Mouse (Mus musculus) hindbrain, embryonic 14.5 days (tissue): ENCODE results near the gene Tprn. TPM values are rescaled to one million over a fixed set of nuclear protein-coding genes. Genes with fewer than 3 reads are reported as not detected.

ENCODE experiments used
- ATAC-seq: fragments of 200-750 bp; cut with Nextera tagmentation; 2 replicates; pipeline ENCODE4 v1.8.0; 2017; ENCODE audit warnings: moderate number of reproducible peaks, mild to moderate bottlenecking, moderate TSS enrichment, moderate library complexity; ENCODE audit not compliant: low FRiP score
- DNase-seq: peaks from one replicate; pipeline ENCODE4 v3.0.0-alpha.2; 2015; ENCODE audit warnings: low spot score
- H3K27ac ChIP-seq: fragments of 300-500 bp; sonication (generic); 2 replicates; pipeline ENCODE4 v1.5.1; 2014; ENCODE audit warnings: mild to moderate bottlenecking, moderate library complexity
- H3K27me3 ChIP-seq: fragments of 300-500 bp; sonication (generic); 2 replicates; pipeline ENCODE4 v1.6.1; 2014; ENCODE audit warnings: mild to moderate bottlenecking, low read length, mixed read lengths; ENCODE audit not compliant: control insufficient read depth, insufficient read depth
- H3K36me3 ChIP-seq: fragments of 300-500 bp; sonication (generic); replicated peaks from 2 replicates; pipeline ENCODE4 v1.6.1; 2014; ENCODE audit not compliant: control insufficient read depth, insufficient read depth
- H3K4me1 ChIP-seq: fragments of 300-500 bp; sonication (generic); replicated peaks from 2 replicates; pipeline ENCODE4 v1.6.1; 2014; ENCODE audit warnings: antibody characterized with exemption, low read length, mixed read lengths; ENCODE audit not compliant: control insufficient read depth, insufficient read depth
- H3K4me2 ChIP-seq: fragments of 300-500 bp; sonication (generic); replicated peaks from 2 replicates; pipeline ENCODE4 v1.6.1; 2014; ENCODE audit warnings: mild to moderate bottlenecking, moderate library complexity
- H3K4me3 ChIP-seq: fragments of 300-500 bp; sonication (generic); replicated peaks from 2 replicates; pipeline ENCODE4 v1.5.1; 2014; ENCODE audit warnings: mild to moderate bottlenecking, low read length
- H3K9ac ChIP-seq: fragments of 300-500 bp; sonication (generic); 2 replicates; pipeline ENCODE4 v1.6.1; 2014
- H3K9me3 ChIP-seq: fragments of 300-500 bp; sonication (generic); 2 replicates; pipeline ENCODE4 v1.6.1; 2016; ENCODE audit warnings: low read length; ENCODE audit not compliant: control insufficient read depth
- WGBS: fragments of 180-500 bp; shearing (Covaris S2); extraction: QIAGEN DNeasy Blood & Tissue Kit; methylation state at CpG from one replicate; pipeline ENCODE4 v1.1.7; 2014; 5-methylcytosine and 5-hydroxymethylcytosine counted together
- polyA plus RNA-seq: library from polyadenylated mRNA; unstranded; fragments of >200 nt; fragmentation: Nextera tagmentation; extraction: Ambion mirVana; gene quantifications from 2 replicates; pipeline ENCODE4 v1.2.1, GENCODE M21; 2014

Gene Tprn
- polyA plus RNA-seq, 1 experiment from 2014 or later, result 14.7 TPM

DNA sequence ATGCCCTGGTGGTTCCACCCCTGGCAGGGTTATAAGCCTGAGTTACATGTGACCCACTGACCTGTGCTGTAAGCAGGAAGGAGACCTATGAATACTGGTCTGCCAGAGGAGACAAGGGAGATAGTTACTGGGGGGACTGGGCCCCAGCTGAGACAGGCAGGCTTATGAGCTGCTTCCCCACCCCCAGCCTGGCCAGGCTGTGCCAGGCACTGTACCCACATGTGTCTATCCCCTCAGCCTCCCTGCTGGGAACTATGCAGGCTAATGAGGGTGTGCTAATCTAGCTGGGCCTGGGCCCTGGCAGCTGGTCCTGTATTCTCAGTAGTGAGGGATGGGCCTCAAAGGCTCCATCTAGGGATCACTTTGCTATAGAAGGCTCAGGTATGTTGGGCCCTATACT lies 4.8 kb downstream of the Tprn start:
- Histone ChIP-seq H3K27me3 (0 out of 2 replicates have a peak, but pooled peaks cover 6% of the 10 kb centered on the region), H3K9ac (peak overlapping the region; percentile 8; the same call in 1 of the 2 replicates), H3K4me3 (no peak overlapping the region), H3K4me2 (peak overlapping the region; percentile 100), H3K36me3 (peaks cover 31% of the 10 kb centered on the region), H3K9me3 (no peaks in the 10 kb centered on the region), H3K27ac (peak overlapping the region; percentile 65; the same call in 1 of the 2 replicates), H3K4me1 (peaks cover 54% of the 10 kb centered on the region)
- no peak for ATAC-seq
- DNase-seq, result no peak

DNA sequence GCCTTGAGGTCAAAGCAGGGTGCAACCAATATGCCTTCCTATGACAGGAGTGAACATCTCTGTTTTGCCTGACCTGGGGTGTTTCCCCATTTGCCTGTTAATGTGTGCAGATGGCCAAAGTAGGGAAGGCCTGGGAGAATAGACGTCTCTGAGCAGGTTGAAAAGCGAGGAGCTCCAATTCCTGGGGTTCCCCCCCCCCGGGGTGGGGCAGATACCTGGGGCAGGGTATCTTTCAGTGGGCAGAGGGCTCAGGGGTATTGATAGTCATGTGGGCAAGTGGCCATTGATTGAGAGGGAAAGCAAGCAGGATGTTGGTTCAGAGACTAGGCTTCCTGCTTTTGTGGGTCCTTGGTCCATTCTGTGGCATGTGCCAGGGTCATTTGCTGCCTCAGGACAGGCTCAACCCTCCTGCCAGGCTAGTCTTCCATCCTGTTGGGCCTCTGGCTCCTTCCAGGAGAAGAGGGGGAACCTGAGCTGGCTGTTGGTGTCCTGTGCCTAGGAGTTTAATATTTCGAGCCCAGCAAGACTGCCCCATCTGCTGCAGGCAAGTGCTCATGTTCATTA lies 5.4 kb downstream of the Tprn start:
- Histone ChIP-seq H3K9ac (no peak overlapping the region), H3K9me3 (no peaks in the 10 kb centered on the region), H3K4me1 (peaks cover 54% of the 10 kb centered on the region), H3K27me3 (0 out of 2 replicates have a peak, but pooled peaks cover 6% of the 10 kb centered on the region), H3K4me3 (no peak overlapping the region), H3K36me3 (peaks cover 31% of the 10 kb centered on the region), H3K4me2 (peak overlapping the region; percentile 100; the same call in 1 of the 2 replicates), H3K27ac (no peak overlapping the region)
- WGBS, result 73% methylated on average over 4 of the region's 4 CpGs
- DNase-seq (no peak), ATAC-seq (no peak)

GRCm38 (mm10) chr2:25271827-25272511 lies 9.6 kb downstream of the Tprn start, which contains the start of the genes Ssna1 and Anapc2:
Gene Ssna1, minus strand, starts transcription at chr2:25272438.
Gene Anapc2, plus strand, starts transcription at chr2:25272478.
- Histone ChIP-seq H3K9me3 (no peaks in the 10 kb centered on the region), H3K4me2 (peak within 1 kb of the TSS; percentile 99), H3K9ac (peak within 1 kb of the TSS; percentile 95), H3K4me3 (peak within 1 kb of the TSS; percentile 84), H3K4me1 (peaks cover 26% of the 10 kb centered on the region), H3K27me3 (no peaks in the 10 kb centered on the region), H3K36me3 (peaks cover 69% of the 10 kb centered on the region), H3K27ac (peak within 1 kb of the TSS; percentile 86)
- WGBS, result 0% methylated on average over 50 of the region's 55 CpGs
- peak; percentile 95 for ATAC-seq
- peak; percentile 99 for DNase-seq

GRCm38 (mm10) chr2:25272515-25272914 lies 10.1 kb downstream of the Tprn start:
- peak overlapping the region; percentile 84 for H3K4me3 ChIP-seq
- H3K4me1 ChIP-seq, result peaks cover 21% of the 10 kb centered on the region
- H3K4me2 ChIP-seq, result peak overlapping the region; percentile 98
- DNase-seq (no peak), ATAC-seq (peak; percentile 73)
- WGBS, result under 1% methylated on average over 29 of the region's 29 CpGs
- no peaks in the 10 kb centered on the region for H3K27me3 ChIP-seq
- peaks cover 75% of the 10 kb centered on the region for H3K36me3 ChIP-seq
- H3K27ac ChIP-seq, result peak overlapping the region; percentile 52; the same call in 1 of the 2 replicates
- peak overlapping the region; percentile 95 for H3K9ac ChIP-seq
- no peaks in the 10 kb centered on the region for H3K9me3 ChIP-seq

- H3K36me3 ChIP-seq, result peaks cover 76% of the 10 kb centered on the region
- no peaks in the 10 kb centered on the region for H3K27me3 ChIP-seq
- no peak for DNase-seq
- no peaks in the 10 kb centered on the region for H3K9me3 ChIP-seq
- WGBS, result 42% methylated on average over 16 of the region's 16 CpGs
- H3K9ac ChIP-seq, result peak overlapping the region; percentile 95
- ATAC-seq, result no peak
- peak overlapping the region; percentile 98 for H3K4me2 ChIP-seq
- peak overlapping the region; percentile 84 for H3K4me3 ChIP-seq
- H3K4me1 ChIP-seq, result peaks cover 19% of the 10 kb centered on the region
- H3K27ac ChIP-seq, result peak overlapping the region; percentile 52; the same call in 1 of the 2 replicates
Measured at GRCm38 (mm10) chr2:25273010-25273409, 10.6 kb downstream of the Tprn start.

- Histone ChIP-seq H3K9ac (no peak overlapping the region), H3K27me3 (no peaks in the 10 kb centered on the region), H3K4me2 (no peak overlapping the region), H3K4me3 (no peak overlapping the region), H3K27ac (no peak overlapping the region), H3K36me3 (peaks cover 99% of the 10 kb centered on the region), H3K4me1 (no peaks in the 10 kb centered on the region), H3K9me3 (no peaks in the 10 kb centered on the region)
- ATAC-seq (0 out of 2 replicates have a peak, but pooled peaks have one; percentile 36), DNase-seq (peak; percentile 77)
- WGBS, result 61% methylated on average over 13 of the region's 13 CpGs
Measured at GRCm38 (mm10) chr2:25278928-25279882, 16.8 kb downstream of the Tprn start.

- peaks cover 14% of the 10 kb centered on the region for H3K4me1 ChIP-seq
- H3K27ac ChIP-seq, result no peak overlapping the region
- H3K9ac ChIP-seq, result no peak overlapping the region
- H3K4me2 ChIP-seq, result no peak overlapping the region
- H3K27me3 ChIP-seq, result peaks cover 28% of the 10 kb centered on the region
- no peak for ATAC-seq
- DNase-seq, result no peak
- H3K9me3 ChIP-seq, result no peaks in the 10 kb centered on the region
- 92% methylated on average over 2 of the region's 2 CpGs for WGBS
- H3K36me3 ChIP-seq, result peaks cover 60% of the 10 kb centered on the region
- no peak overlapping the region for H3K4me3 ChIP-seq
Measured at GRCm38 (mm10) chr2:25285551-25285950, 23.1 kb downstream of the Tprn start.

DNA sequence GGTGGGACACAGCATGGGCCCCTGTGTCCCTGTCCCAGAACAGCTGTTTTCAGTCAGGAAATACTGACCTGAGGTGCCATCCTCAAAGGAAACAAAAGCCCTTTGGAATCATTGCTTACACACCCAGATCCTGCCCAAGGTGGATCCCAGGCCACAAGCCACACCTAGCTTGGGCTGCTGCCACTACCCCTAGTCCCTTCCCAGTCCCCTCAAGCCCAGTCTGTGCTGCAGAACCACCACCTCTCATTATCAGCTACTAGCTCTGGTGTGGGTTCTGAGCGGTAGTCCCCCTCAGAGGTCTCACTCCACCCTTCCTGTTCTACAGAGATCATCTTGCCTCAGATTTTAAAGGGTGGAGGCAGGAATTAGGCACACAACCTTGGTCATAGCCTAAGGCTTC lies 23.9 kb downstream of the Tprn start:
- Histone ChIP-seq H3K9me3 (no peaks in the 10 kb centered on the region), H3K9ac (no peak overlapping the region), H3K27me3 (peaks cover 35% of the 10 kb centered on the region), H3K4me2 (no peak overlapping the region), H3K4me3 (no peak overlapping the region), H3K27ac (no peak overlapping the region), H3K36me3 (peaks cover 53% of the 10 kb centered on the region), H3K4me1 (peaks cover 21% of the 10 kb centered on the region)
- ATAC-seq, result no peak
- DNase-seq, result no peak
- WGBS, result 83% methylated on average over 1 of the region's 1 CpGs
